Mouse (Mus musculus) heart, embryonic 12.5 days (tissue): ENCODE results near the gene Gsk3b. TPM values are rescaled to one million over a fixed set of nuclear protein-coding genes. Genes with fewer than 3 reads are reported as not detected.
"Not testable (repeated sequence)": the region's sequence is repeated elsewhere in the genome, so short reads cannot be mapped to it uniquely, and the experiment has no call there.

ENCODE experiments used
- ATAC-seq: fragments of 200-750 bp; cut with Nextera tagmentation; 2 replicates; pipeline ENCODE4 v1.8.0; 2017; ENCODE audit warnings: moderate TSS enrichment, moderate library complexity; ENCODE audit not compliant: insufficient number of reproducible peaks, low FRiP score
- H3K27ac ChIP-seq: fragments of 300-500 bp; sonication (generic); 2 replicates; pipeline ENCODE4 v1.5.1; 2016; ENCODE audit warnings: mild to moderate bottlenecking, moderate library complexity; ENCODE audit not compliant: poor library complexity, severe bottlenecking
- H3K27me3 ChIP-seq: fragments of 300-500 bp; sonication (generic); replicated peaks from 2 replicates; pipeline ENCODE4 v1.6.1; 2016; ENCODE audit warnings: mild to moderate bottlenecking, moderate library complexity
- H3K36me3 ChIP-seq: fragments of 300-500 bp; sonication (generic); 2 replicates; pipeline ENCODE4 v1.6.1; 2016; ENCODE audit warnings: mild to moderate bottlenecking, moderate library complexity
- H3K4me1 ChIP-seq: fragments of 300-500 bp; sonication (generic); replicated peaks from 2 replicates; pipeline ENCODE4 v1.6.1; 2016; ENCODE audit warnings: mild to moderate bottlenecking
- H3K4me2 ChIP-seq: fragments of 300-500 bp; sonication (generic); 2 replicates; pipeline ENCODE4 v1.6.1; 2016; ENCODE audit warnings: mild to moderate bottlenecking, moderate library complexity
- H3K4me3 ChIP-seq: fragments of 300-500 bp; sonication (generic); 2 replicates; pipeline ENCODE4 v1.5.1; 2016; ENCODE audit warnings: mild to moderate bottlenecking
- H3K9ac ChIP-seq: fragments of 300-500 bp; sonication (generic); 2 replicates; pipeline ENCODE4 v1.6.1; 2016; ENCODE audit warnings: mild to moderate bottlenecking, moderate library complexity
- H3K9me3 ChIP-seq: fragments of 300-500 bp; sonication (generic); replicated peaks from 2 replicates; pipeline ENCODE4 v1.6.1; 2016; ENCODE audit warnings: mild to moderate bottlenecking, moderate library complexity
- WGBS: fragments of 180-500 bp; shearing (Covaris S2); methylation state at CpG from one replicate; pipeline ENCODE4 v1.1.7; 2016; 5-methylcytosine and 5-hydroxymethylcytosine counted together
- polyA plus RNA-seq: library from polyadenylated mRNA; unstranded; fragments of >200 nt; fragmentation: Nextera tagmentation; extraction: Ambion mirVana; gene quantifications from 2 replicates; pipeline ENCODE4 v1.2.1, GENCODE M21; 2016

Gsk3b gene
- polyA plus RNA-seq, result 46.8 and 47.3 TPM in 2 replicates

GRCm38 (mm10) chr16:38088629-38089446, at the start of gene Gsk3b:
Gsk3b (plus strand) TSS chr16:38089001.
- under 1% methylated on average over 67 of the region's 69 CpGs for WGBS
- H3K27ac ChIP-seq, result peak within 1 kb of the TSS; percentile 99
- peak within 1 kb of the TSS; percentile 68 for H3K4me2 ChIP-seq
- H3K4me3 ChIP-seq, result peak within 1 kb of the TSS; percentile 99
- H3K9ac ChIP-seq, result peak within 1 kb of the TSS; percentile 91
- peaks cover 17% of the 10 kb centered on the region for H3K4me1 ChIP-seq
- H3K36me3 ChIP-seq, result no peaks in the 10 kb centered on the region
- no peaks in the 10 kb centered on the region for H3K27me3 ChIP-seq
- no peaks in the 10 kb centered on the region for H3K9me3 ChIP-seq
- ATAC-seq, result peak; percentile 94

GRCm38 (mm10) chr16:38042160-38042559, 46.6 kb upstream of the Gsk3b start:
- Histone ChIP-seq H3K9me3 (no peaks in the 10 kb centered on the region), H3K4me3 (no peak overlapping the region), H3K9ac (no peak overlapping the region), H3K36me3 (no peaks in the 10 kb centered on the region), H3K4me1 (no peaks in the 10 kb centered on the region), H3K4me2 (no peak overlapping the region), H3K27ac (no peak overlapping the region), H3K27me3 (no peaks in the 10 kb centered on the region)
- no peak for ATAC-seq
- WGBS, result 86% methylated on average over 1 of the region's 1 CpGs

GRCm38 (mm10) chr16:38044551-38044950, 44.2 kb upstream of the Gsk3b start:
- no peak for ATAC-seq
- WGBS, result 84% methylated on average over 5 of the region's 5 CpGs

GRCm38 (mm10) chr16:38047781-38048558, 40.8 kb upstream of the Gsk3b start:
- Histone ChIP-seq H3K27ac (no peak overlapping the region), H3K9me3 (no peaks in the 10 kb centered on the region), H3K36me3 (no peaks in the 10 kb centered on the region), H3K9ac (no peak overlapping the region), H3K27me3 (no peaks in the 10 kb centered on the region), H3K4me1 (no peaks in the 10 kb centered on the region), H3K4me3 (no peak overlapping the region), H3K4me2 (no peak overlapping the region)
- ATAC-seq, result no peak
- WGBS, result 71% methylated on average over 23 of the region's 23 CpGs

More at GRCm38 (mm10) chr16:38044551-38044950, 44.2 kb upstream of the Gsk3b start:
- Histone ChIP-seq H3K9me3 (no peaks in the 10 kb centered on the region), H3K4me1 (no peaks in the 10 kb centered on the region), H3K27me3 (no peaks in the 10 kb centered on the region), H3K27ac (no peak overlapping the region), H3K36me3 (no peaks in the 10 kb centered on the region), H3K4me3 (no peak overlapping the region), H3K4me2 (no peak overlapping the region), H3K9ac (no peak overlapping the region)

- H3K4me1 ChIP-seq, result no peaks in the 10 kb centered on the region
- H3K27me3 ChIP-seq, result no peaks in the 10 kb centered on the region
- no peak for ATAC-seq
- H3K9me3 ChIP-seq, result peaks cover 3% of the 10 kb centered on the region; the same call in 1 of the 2 replicates
- no peak overlapping the region for H3K4me3 ChIP-seq
- H3K27ac ChIP-seq, result no peak overlapping the region
- no peaks in the 10 kb centered on the region for H3K36me3 ChIP-seq
- no peak overlapping the region for H3K9ac ChIP-seq
- 79% methylated on average over 1 of the region's 1 CpGs for WGBS
- no peak overlapping the region for H3K4me2 ChIP-seq
Observed at GRCm38 (mm10) chr16:38057898-38058297, 30.9 kb upstream of the Gsk3b start.

- H3K36me3 ChIP-seq, result no peaks in the 10 kb centered on the region
- 67% methylated on average over 3 of the region's 3 CpGs for WGBS
- no peak overlapping the region for H3K9ac ChIP-seq
- H3K27ac ChIP-seq, result no peak overlapping the region
- no peak for ATAC-seq
- no peak overlapping the region for H3K4me2 ChIP-seq
- H3K9me3 ChIP-seq, result peaks cover 3% of the 10 kb centered on the region; the same call in 1 of the 2 replicates
- no peak overlapping the region for H3K4me3 ChIP-seq
- H3K4me1 ChIP-seq, result no peaks in the 10 kb centered on the region
- H3K27me3 ChIP-seq, result no peaks in the 10 kb centered on the region
Observed at GRCm38 (mm10) chr16:38058836-38059235, 30.0 kb upstream of the Gsk3b start.

GRCm38 (mm10) chr16:38059631-38060030, 29.2 kb upstream of the Gsk3b start:
- H3K4me2 ChIP-seq, result no peak overlapping the region
- H3K36me3 ChIP-seq, result no peaks in the 10 kb centered on the region
- no peak for ATAC-seq
- H3K27ac ChIP-seq, result no peak overlapping the region
- 84% methylated on average over 4 of the region's 4 CpGs for WGBS
- no peak overlapping the region for H3K4me3 ChIP-seq
- H3K9me3 ChIP-seq, result peaks cover 3% of the 10 kb centered on the region; the same call in 1 of the 2 replicates
- no peaks in the 10 kb centered on the region for H3K4me1 ChIP-seq
- H3K27me3 ChIP-seq, result no peaks in the 10 kb centered on the region
- no peak overlapping the region for H3K9ac ChIP-seq

- H3K27ac ChIP-seq, H3K4me2 ChIP-seq, H3K27me3 ChIP-seq, ATAC-seq, H3K4me1 ChIP-seq, H3K9ac ChIP-seq, H3K4me3 ChIP-seq, H3K9me3 ChIP-seq, H3K36me3 ChIP-seq: not testable (repeated sequence)
- 91% methylated on average over 1 of the region's 5 CpGs for WGBS
Observed at GRCm38 (mm10) chr16:38073859-38074631, 14.8 kb upstream of the Gsk3b start.

GRCm38 (mm10) chr16:38080201-38080600, 8.6 kb upstream of the Gsk3b start:
- Histone ChIP-seq H3K4me3 (no peak overlapping the region), H3K4me2 (no peak overlapping the region), H3K27ac (no peak overlapping the region), H3K9ac (no peak overlapping the region), H3K36me3 (no peaks in the 10 kb centered on the region), H3K9me3 (no peaks in the 10 kb centered on the region), H3K27me3 (no peaks in the 10 kb centered on the region), H3K4me1 (no peaks in the 10 kb centered on the region)
- ATAC-seq, result no peak
- whole genome bisulfite sequencing, result 52% methylated on average over 1 of the region's 1 CpGs

GRCm38 (mm10) chr16:38087231-38087630, 1.6 kb upstream of the Gsk3b start:
- H3K4me3 ChIP-seq, result peak overlapping the region; percentile 99
- peak overlapping the region; percentile 68 for H3K4me2 ChIP-seq
- ATAC-seq, result no peak
- H3K9me3 ChIP-seq, result no peaks in the 10 kb centered on the region
- peak overlapping the region; percentile 91; the same call in 1 of the 2 replicates for H3K9ac ChIP-seq
- no peaks in the 10 kb centered on the region for H3K27me3 ChIP-seq
- 43% methylated on average over 10 of the region's 10 CpGs for WGBS
- peak overlapping the region; percentile 99 for H3K27ac ChIP-seq
- no peaks in the 10 kb centered on the region for H3K36me3 ChIP-seq
- H3K4me1 ChIP-seq, result peaks cover 4% of the 10 kb centered on the region
